Mouse (Mus musculus) cerebellum, adult 2 months (tissue): ENCODE measurements at regions not wholly inside any gene's neighbourhood (a gene's known extent, or its start where the extent isn't known, plus 50 kb on each side); places are given as distances from the start of the nearest gene placed in this dataset.

Experiments used
- CTCF ChIP-seq: fragments of 200-500 bp; IDR thresholded peaks from 2 replicates; pipeline ENCODE4 v1.5.1; 2011; ENCODE audit warnings: low read depth, mild to moderate bottlenecking, control low read depth, low read length, moderate library complexity, borderline replicate concordance; ENCODE audit not compliant: insufficient read depth
- POLR2A ChIP-seq: fragments of 200-500 bp; IDR thresholded peaks from 2 replicates; pipeline ENCODE4 v1.6.1; 2011; ENCODE audit warnings: low read length, control low read depth, borderline replicate concordance; ENCODE audit not compliant: insufficient read depth

DNA sequence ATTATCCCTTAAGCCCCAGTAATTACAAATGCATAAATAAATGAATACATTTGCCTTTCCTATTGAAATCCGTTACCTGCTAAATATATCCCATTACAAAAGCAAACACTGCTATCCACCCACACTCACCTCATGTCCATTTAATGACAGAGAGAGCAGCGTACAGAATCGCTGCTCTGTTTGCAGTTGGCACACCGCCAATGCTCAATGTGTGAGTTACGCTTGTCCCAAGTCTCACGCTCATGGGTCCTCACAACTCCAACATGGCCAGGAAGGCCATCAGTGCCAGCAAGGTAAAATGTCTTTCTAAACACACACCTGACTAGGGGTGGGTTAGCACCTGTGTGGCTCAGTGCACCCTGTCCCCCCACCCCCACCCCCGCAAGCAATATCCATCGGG lies 150.0 kb upstream of the Igsf21 start:
- TF ChIP-seq CTCF: no peak
- no peak for TF ChIP-seq POLR2A
